In genomic region chr17:46418628-46419027, GRCm38 (mm10) we compare ENCODE assay signal across 18 mouse cellular contexts. TPM values are rescaled to one million over a fixed set of nuclear protein-coding genes. Genes with fewer than 3 reads are reported as not detected.
DNase-seq lines count a peak whose midpoint lies in the region; ATAC-seq and TF ChIP-seq lines count a peak whose summit lies in the region.
"Had no signal": no experiment of that assay in that cellular context is flagged by ENCODE, and none has a peak within 500 bp of the region (broad histone marks: within the 10 kb centered on the region; RNA-seq: fewer than 3 reads in every experiment).

No protein-coding gene starts in this region.

- H3K4me3 ChIP-seq in heart, adult 2 months, result no peak overlapping the region
- no peak overlapping the region for H3K4me3 ChIP-seq in heart, embryonic 11.5 days (ENCODE audit: low read depth, low read length)
- H3K4me3 ChIP-seq: embryonic facial prominence, embryonic 12.5 days; forebrain, embryonic 13.5 days; hindbrain, embryonic 15.5 days; limb, embryonic 10.5 days; neural tube, embryonic 13.5 days had no signal

- no peaks in the 10 kb centered on the region for H3K9me3 ChIP-seq in heart, embryonic 11.5 days (replicated peaks; ENCODE audit: control insufficient read depth, low read length)
- H3K9me3 ChIP-seq: embryonic facial prominence, embryonic 12.5 days; forebrain, embryonic 13.5 days; hindbrain, embryonic 15.5 days; limb, embryonic 10.5 days; neural tube, embryonic 13.5 days had no signal

- WGBS in heart, adult 2 months, result 44% methylated on average over 5 of the region's 5 CpGs
- WGBS in heart, embryonic 11.5 days (ENCODE audit: insufficient replicate concordance), result 75% methylated on average over 5 of the region's 5 CpGs

- H3K36me3 ChIP-seq in heart, adult 2 months (ENCODE audit: control insufficient read depth, insufficient read depth, low read length), result peaks cover 3% of the 10 kb centered on the region; the same call in 1 of the 2 replicates
- H3K36me3 ChIP-seq in heart, embryonic 11.5 days (ENCODE audit: control insufficient read depth, insufficient read depth, low read length), result no peaks in the 10 kb centered on the region

- H3K4me1 ChIP-seq in heart, adult 2 months (ENCODE audit: control insufficient read depth, insufficient read depth, low read length), result no peaks in the 10 kb centered on the region; the same call in 1 of the 2 replicates
- H3K4me1 ChIP-seq in heart, embryonic 11.5 days (ENCODE audit: control insufficient read depth, insufficient read depth, low read length), result no peaks in the 10 kb centered on the region
- H3K4me1 ChIP-seq: embryonic facial prominence, embryonic 12.5 days; hindbrain, embryonic 15.5 days; limb, embryonic 10.5 days; neural tube, embryonic 13.5 days had no signal

- DNase-seq in adrenal gland, postnatal 10 days, result peak; percentile 33
- DNase-seq in adrenal gland, adult (ENCODE audit: inconsistent age in 2 of 2, low spot score in 1 of 2), result no peak
- DNase-seq in heart, adult 2 months, result peak in 1 of 2 experiments; percentile 32
- DNase-seq in kidney, postnatal 4 days, result peak; percentile 51 to 63
- DNase-seq in kidney, adult 9 months, result no peak
- peak; percentile 46 for DNase-seq in lung, postnatal 36 days
- DNase-seq in spleen, adult 12 weeks (ENCODE audit: low spot score), result no peak

- no peaks in the 10 kb centered on the region for H3K27me3 ChIP-seq in heart, adult 2 months (ENCODE audit: control insufficient read depth, insufficient read depth, low read length)
- H3K27me3 ChIP-seq in heart, embryonic 11.5 days (ENCODE audit: control insufficient read depth, insufficient read depth, low read length), result no peaks in the 10 kb centered on the region
- H3K27me3 ChIP-seq: embryonic facial prominence, embryonic 12.5 days; forebrain, embryonic 13.5 days; hindbrain, embryonic 15.5 days; neural tube, embryonic 13.5 days; Patski had no signal

- TF ChIP-seq CTCF in heart, adult 2 months (IDR thresholded peaks at IDR 0.05), result no peak

- no peak overlapping the region for H3K9ac ChIP-seq in heart, adult 2 months (ENCODE audit: low read depth, low read length)
- no peak overlapping the region for H3K9ac ChIP-seq in heart, embryonic 11.5 days (ENCODE audit: low read depth, low read length)
- H3K9ac ChIP-seq: embryonic facial prominence, embryonic 12.5 days; forebrain, embryonic 13.5 days; hindbrain, embryonic 15.5 days; liver, embryonic 14.5 days; neural tube, embryonic 13.5 days had no signal

- intact Hi-C loops in heart, adult 2 months (cut with DNase I), result no loop called here

- TF ChIP-seq POLR2A in heart, adult 2 months (IDR thresholded peaks at IDR 0.05; ENCODE audit: insufficient read depth, low read depth, low read length), result no peak

- no peaks in the 10 kb centered on the region for H3K79me2 ChIP-seq in heart, adult 2 months (replicated peaks; ENCODE audit: control insufficient read depth, insufficient read depth, low read length)

- no peak for ATAC-seq in heart, embryonic 11.5 days (replicated peaks; ENCODE audit: insufficient number of reproducible peaks, low FRiP score, low TSS enrichment)
- ATAC-seq: forebrain, embryonic 13.5 days; Patski had no signal

- peak overlapping the region; percentile 40; the same call in 1 of the 2 replicates for H3K27ac ChIP-seq in heart, adult 2 months
- no peak overlapping the region for H3K27ac ChIP-seq in heart, embryonic 11.5 days (ENCODE audit: low read depth, low read length)
- H3K27ac ChIP-seq: embryonic facial prominence, embryonic 12.5 days; forebrain, embryonic 13.5 days; hindbrain, embryonic 15.5 days; limb, embryonic 10.5 days; liver, embryonic 14.5 days; neural tube, embryonic 13.5 days had no signal

- no peak overlapping the region for H3K4me2 ChIP-seq in heart, embryonic 11.5 days
- H3K4me2 ChIP-seq: embryonic facial prominence, embryonic 12.5 days; forebrain, embryonic 13.5 days; hindbrain, embryonic 15.5 days; neural tube, embryonic 13.5 days had no signal

- no peak for TF ChIP-seq EP300 in heart, adult 2 months (IDR thresholded peaks at IDR 0.05; ENCODE audit: insufficient read depth, low read depth, low read length)

RNA-seq across cellular contexts. Expression of gene Crip3, which starts 10.1 kb away (rescaled TPM):
- total RNA-seq in adrenal gland, postnatal 10 days (2021), result under 1 TPM; 0.39 to 1.00 TPM
- total RNA-seq in heart, adult 2 months (2021), result under 1 TPM; 0.76 to 0.82 TPM
- 3.5 and 3.8 TPM in 2 replicates for polyA plus RNA-seq in heart, adult 2 months (2012; rRNA removed)
- polyA plus RNA-seq in heart, embryonic 11.5 days (2014; fragmentation: Nextera tagmentation; extraction: Ambion mirVana), result 0.39 and 0.97 TPM in 2 replicates
- total RNA-seq: megakaryocyte progenitor cell, adult 5-6 weeks had no signal
- polyA plus RNA-seq: liver, embryonic 14.5 days; Patski had no signal

RNA-seq across cellular contexts. Expression of gene Slc22a7, which starts 19.6 kb away (rescaled TPM):
- 10 to 100 TPM in 1 of 2 experiments, 1 to 10 TPM in 1; 5.4 to 14.6 TPM for total RNA-seq in adrenal gland, postnatal 10 days (2021)
- not detected for total RNA-seq in heart, adult 2 months (2021)
- 0.38 TPM in 1 of 2 replicates, not detected in the other for polyA plus RNA-seq in heart, adult 2 months (2012; rRNA removed)
- 0.20 TPM in 1 of 2 replicates, not detected in the other for polyA plus RNA-seq in heart, embryonic 11.5 days (2014; fragmentation: Nextera tagmentation; extraction: Ambion mirVana)
- total RNA-seq: adrenal gland, adult 18-20 months; megakaryocyte progenitor cell, adult 5-6 weeks had no signal
- polyA plus RNA-seq: embryonic facial prominence, embryonic 12.5 days; forebrain, embryonic 13.5 days; hindbrain, embryonic 15.5 days; limb, embryonic 10.5 days; neural tube, embryonic 13.5 days; Patski; stomach, embryonic 14.5 days had no signal

RNA-seq across cellular contexts. Expression of gene Zfp318, which starts 35.1 kb away (rescaled TPM):
- 10 to 100 TPM; 24.6 to 30.7 TPM for total RNA-seq in adrenal gland, postnatal 10 days (2021)
- 10 to 100 TPM; 14.9 to 15.6 TPM for total RNA-seq in heart, adult 2 months (2021)
- 7.1 and 11.8 TPM in 2 replicates for polyA plus RNA-seq in heart, adult 2 months (2012; rRNA removed)
- polyA plus RNA-seq in heart, embryonic 11.5 days (2014; fragmentation: Nextera tagmentation; extraction: Ambion mirVana), result 6.1 and 8.2 TPM in 2 replicates

Comparison
In these comparisons a context has a peak if more than half of its experiments do, and no peak if none do; other contexts are left out.
1. DNase-seq: peak in adrenal gland, postnatal 10 days (single experiment), kidney, postnatal 4 days (2 of 2) and lung, postnatal 36 days (single experiment); none in adrenal gland, adult (0 of 2), kidney, adult 9 months (single experiment) and spleen, adult 12 weeks (single experiment).
2. RNA of gene Slc22a7, which starts 19.6 kb away (total RNA-seq): 5.4 to 14.6 TPM in adrenal gland, postnatal 10 days; not detected in heart, adult 2 months; every median in the first group is over 4 times any median in the second.